Mouse (Mus musculus) limb, embryonic 11.5 days (tissue): Measurements from ENCODE around the gene Gm21969. TPM values are rescaled to one million over a fixed set of nuclear protein-coding genes. Genes with fewer than 3 reads are reported as not detected.

ENCODE experiments used
- ATAC-seq: fragments of 200-750 bp; cut with Nextera tagmentation; 2 replicates; pipeline ENCODE4 v1.8.0; 2017; ENCODE audit warnings: low read depth; ENCODE audit not compliant: insufficient number of reproducible peaks, low FRiP score, low TSS enrichment
- DNase-seq: peaks from one replicate; pipeline ENCODE4 v3.0.0-alpha.2; 2015; ENCODE audit warnings: low spot score
- H3K27ac ChIP-seq: fragments of 300-500 bp; sonication (generic); replicated peaks from 2 replicates; pipeline ENCODE4 v1.5.1; 2014; ENCODE audit warnings: low read depth, mild to moderate bottlenecking, low read length
- H3K27me3 ChIP-seq: fragments of 300-500 bp; sonication (generic); 2 replicates; pipeline ENCODE4 v1.6.1; 2014; ENCODE audit warnings: mild to moderate bottlenecking, low read length, mixed read lengths; ENCODE audit not compliant: control insufficient read depth, insufficient read depth
- H3K36me3 ChIP-seq: fragments of 300-500 bp; sonication (generic); 2 replicates; pipeline ENCODE4 v1.6.1; 2014; ENCODE audit warnings: mild to moderate bottlenecking, low read length, moderate library complexity, mixed read lengths; ENCODE audit not compliant: control insufficient read depth, insufficient read depth
- H3K4me1 ChIP-seq: fragments of 300-500 bp; sonication (generic); 2 replicates; pipeline ENCODE4 v1.6.1; 2014; ENCODE audit warnings: low read length, mixed read lengths; ENCODE audit not compliant: control insufficient read depth, insufficient read depth
- H3K4me2 ChIP-seq: fragments of 300-500 bp; sonication (generic); 2 replicates; pipeline ENCODE4 v1.6.1; 2014; ENCODE audit warnings: low read depth, mild to moderate bottlenecking, moderate library complexity; ENCODE audit not compliant: severe bottlenecking
- H3K4me3 ChIP-seq: fragments of 300-500 bp; sonication (generic); 2 replicates; pipeline ENCODE4 v1.5.1; 2014; ENCODE audit warnings: low read depth, low read length
- H3K9ac ChIP-seq: fragments of 300-500 bp; sonication (generic); 2 replicates; pipeline ENCODE4 v1.6.1; 2014; ENCODE audit warnings: mild to moderate bottlenecking, low read length
- H3K9me3 ChIP-seq: fragments of 300-500 bp; sonication (generic); 2 replicates; pipeline ENCODE4 v1.6.1; 2016; ENCODE audit warnings: low read length; ENCODE audit not compliant: control insufficient read depth
- WGBS: fragments of 180-500 bp; shearing (Covaris S2); extraction: QIAGEN DNeasy Blood & Tissue Kit; methylation state at CpG from one replicate; pipeline ENCODE4 v1.1.7; 2014; 5-methylcytosine and 5-hydroxymethylcytosine counted together
- polyA plus RNA-seq: library from polyadenylated mRNA; unstranded; fragments of >200 nt; fragmentation: Nextera tagmentation; extraction: Ambion mirVana; gene quantifications from 2 replicates; pipeline ENCODE4 v1.2.1, GENCODE M21; 2014

Gene Gm21969
- polyA plus RNA-seq, 1 experiment from 2014 or later: not detected

DNA sequence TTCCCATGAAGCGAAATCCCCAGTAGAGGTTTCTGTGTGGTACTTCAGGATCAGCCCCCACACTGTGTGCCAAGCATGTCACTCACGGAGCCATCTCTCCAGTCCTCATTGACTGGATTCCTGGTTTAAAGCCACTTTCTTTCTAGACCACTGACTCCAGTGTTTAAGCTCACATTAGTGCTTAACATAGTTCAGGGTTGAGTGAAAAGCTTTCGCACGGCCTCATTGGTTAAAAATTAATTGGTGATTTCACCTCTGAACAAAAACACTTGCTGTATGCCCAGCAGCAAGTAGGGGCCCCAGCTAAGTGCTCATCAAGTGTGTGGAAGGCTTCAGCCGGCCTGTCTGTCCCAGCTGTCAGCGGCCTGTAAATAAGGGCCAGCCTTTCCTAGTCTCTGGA is 64.6 kb downstream of the Gm21969 start:
- no peaks in the 10 kb centered on the region for H3K27me3 ChIP-seq

DNA sequence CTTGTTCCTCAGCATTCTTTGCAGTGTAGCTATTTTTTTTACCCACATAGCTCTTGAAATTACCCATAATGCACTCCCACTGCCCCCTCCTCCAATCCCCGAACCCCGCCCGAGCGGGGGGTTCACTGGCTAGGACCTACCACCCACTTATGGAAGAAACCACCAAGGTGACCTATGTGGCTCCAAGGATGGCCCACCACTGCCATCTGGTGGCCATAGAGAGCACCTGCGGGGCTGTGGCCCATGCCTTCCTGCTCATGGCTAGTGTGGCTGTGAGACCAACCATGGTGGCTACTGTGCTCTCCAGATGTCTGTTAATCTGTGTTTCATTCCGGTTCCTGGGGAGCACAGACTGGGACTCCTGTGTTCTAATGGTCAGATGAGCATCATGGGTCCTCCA is 66.9 kb downstream of the Gm21969 start:
- Histone ChIP-seq H3K27me3 (no peaks in the 10 kb centered on the region), H3K4me2 (no peak overlapping the region), H3K9me3 (no peaks in the 10 kb centered on the region), H3K4me3 (no peak overlapping the region), H3K9ac (no peak overlapping the region), H3K4me1 (no peaks in the 10 kb centered on the region), H3K36me3 (no peaks in the 10 kb centered on the region), H3K27ac (no peak overlapping the region)
- ATAC-seq: no peak
- peak; percentile 81 for DNase-seq
- WGBS: 17% methylated on average over 6 of the region's 6 CpGs

More for the DNA sequence above, 64.6 kb downstream of the Gm21969 start:
- no peak for ATAC-seq
- 71% methylated on average over 6 of the region's 6 CpGs for WGBS
- DNase-seq: no peak
- Histone ChIP-seq H3K9ac (no peak overlapping the region), H3K4me2 (no peak overlapping the region), H3K4me3 (no peak overlapping the region), H3K27ac (no peak overlapping the region), H3K9me3 (no peaks in the 10 kb centered on the region), H3K4me1 (no peaks in the 10 kb centered on the region), H3K36me3 (no peaks in the 10 kb centered on the region)

GRCm38 (mm10) chr4:139675696-139676095 is 72.7 kb downstream of the Gm21969 start:
- H3K9ac ChIP-seq: no peak overlapping the region
- no peak overlapping the region for H3K27ac ChIP-seq
- no peaks in the 10 kb centered on the region for H3K4me1 ChIP-seq
- ATAC-seq: no peak
- peaks cover 3% of the 10 kb centered on the region; the same call in 1 of the 2 replicates for H3K27me3 ChIP-seq
- no peaks in the 10 kb centered on the region for H3K36me3 ChIP-seq
- DNase-seq: no peak
- WGBS: 17% methylated on average over 9 of the region's 9 CpGs
- H3K4me2 ChIP-seq: no peak overlapping the region
- H3K4me3 ChIP-seq: no peak overlapping the region
- H3K9me3 ChIP-seq: no peaks in the 10 kb centered on the region; the same call in 1 of the 2 replicates

DNA sequence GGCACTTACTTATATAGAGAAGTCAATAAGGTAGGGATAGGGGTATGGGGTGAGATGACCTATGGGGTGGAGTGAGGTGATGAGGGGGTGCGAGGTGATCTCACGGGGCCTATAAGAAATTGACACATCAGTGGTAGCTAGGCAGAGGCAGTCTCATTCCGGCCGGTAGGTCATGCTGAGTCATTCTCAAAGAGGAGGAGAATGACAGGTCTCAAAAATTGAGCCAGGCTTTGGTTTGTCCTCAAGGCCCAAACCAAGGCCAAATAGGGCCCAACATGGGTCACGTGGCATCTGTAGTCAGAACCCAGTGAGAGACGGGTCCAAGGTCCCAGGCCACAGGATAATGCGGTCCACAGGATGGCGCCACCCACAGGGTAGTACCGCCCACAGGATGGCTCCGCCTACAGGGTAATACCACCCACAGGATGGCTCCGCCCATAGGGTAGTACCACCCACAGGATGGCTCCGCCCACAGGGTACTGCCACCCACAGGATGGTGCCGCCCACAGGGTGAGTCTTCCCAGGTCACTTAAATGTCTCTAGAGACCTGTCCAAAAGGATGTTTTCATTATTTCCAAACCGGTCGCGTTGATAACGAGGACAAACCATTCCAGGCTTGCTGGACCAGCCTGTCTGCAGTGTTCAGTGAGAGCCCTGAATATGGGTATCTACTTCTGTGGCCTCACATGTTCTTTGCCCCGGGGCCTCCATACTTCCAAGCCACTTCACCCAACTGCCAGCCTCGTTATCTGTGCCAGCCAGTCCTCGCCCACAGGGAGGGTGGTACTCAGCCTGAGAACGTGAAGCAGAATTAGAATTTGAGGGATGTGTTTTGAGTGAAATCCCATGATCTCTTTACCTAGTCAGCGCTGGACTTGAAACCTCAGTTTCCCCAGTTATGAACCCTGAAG is 81.0 kb downstream of the Gm21969 start:
- no peak for DNase-seq
- Histone ChIP-seq H3K9ac (no peak overlapping the region), H3K4me3 (no peak overlapping the region), H3K9me3 (no peaks in the 10 kb centered on the region; the same call in 1 of the 2 replicates), H3K27ac (no peak overlapping the region), H3K4me2 (no peak overlapping the region), H3K4me1 (no peaks in the 10 kb centered on the region), H3K36me3 (no peaks in the 10 kb centered on the region), H3K27me3 (no peaks in the 10 kb centered on the region)
- no peak for ATAC-seq
- 75% methylated on average over 22 of the region's 22 CpGs for WGBS

DNA sequence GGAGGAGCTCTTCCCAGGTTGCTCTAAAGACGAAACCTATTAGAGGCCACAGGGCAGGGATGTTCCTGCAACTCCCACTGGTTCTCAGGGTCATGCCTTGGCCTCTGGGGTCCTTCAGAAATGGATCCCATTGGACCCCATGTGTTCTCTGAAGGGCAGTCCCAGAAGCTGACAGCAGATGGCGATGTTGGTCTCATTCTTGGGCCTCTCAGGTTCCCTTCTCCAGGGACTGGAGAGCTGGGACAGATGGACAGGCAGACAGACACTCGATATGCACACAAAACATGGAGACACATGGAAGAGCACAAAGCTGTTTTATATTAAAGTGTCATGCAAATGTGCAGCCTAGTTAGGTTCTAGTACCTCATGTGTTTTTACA is 81.6 kb downstream of the Gm21969 start:
- no peak overlapping the region for H3K4me2 ChIP-seq
- ATAC-seq: no peak
- H3K9ac ChIP-seq: no peak overlapping the region
- no peak overlapping the region for H3K27ac ChIP-seq
- no peaks in the 10 kb centered on the region for H3K36me3 ChIP-seq
- no peaks in the 10 kb centered on the region; the same call in 1 of the 2 replicates for H3K9me3 ChIP-seq
- peak; percentile 85 for DNase-seq
- H3K4me1 ChIP-seq: no peaks in the 10 kb centered on the region
- no peaks in the 10 kb centered on the region for H3K27me3 ChIP-seq
- no peak overlapping the region for H3K4me3 ChIP-seq
- WGBS: 13% methylated on average over 3 of the region's 3 CpGs

DNA sequence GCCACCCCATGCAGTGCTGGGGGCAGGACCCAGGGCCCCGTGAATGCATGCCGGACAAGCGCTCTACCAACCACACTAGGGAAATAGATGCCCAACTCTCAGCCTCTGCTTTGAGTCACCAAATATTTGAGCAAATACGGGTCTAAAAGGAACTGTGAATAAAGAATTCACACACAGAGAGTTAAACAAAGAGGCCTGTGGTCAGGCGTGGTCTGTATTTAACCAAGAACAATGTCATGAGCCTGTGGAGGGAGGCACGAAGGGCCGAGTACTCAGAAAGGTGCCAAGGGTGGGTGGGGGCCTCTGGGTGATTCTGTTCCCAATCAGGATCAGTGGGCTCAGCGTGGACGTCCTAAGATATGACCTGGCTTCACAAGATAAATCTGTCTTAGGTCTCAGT is 85.1 kb downstream of the Gm21969 start:
- 0 out of 2 replicates have a peak, but pooled peaks cover 4% of the 10 kb centered on the region for H3K27me3 ChIP-seq
- H3K27ac ChIP-seq: no peak overlapping the region
- no peak overlapping the region for H3K4me2 ChIP-seq
- DNase-seq (no peak), ATAC-seq (no peak)
- H3K4me1 ChIP-seq: no peaks in the 10 kb centered on the region
- H3K9ac ChIP-seq: no peak overlapping the region
- H3K36me3 ChIP-seq: no peaks in the 10 kb centered on the region
- no peaks in the 10 kb centered on the region for H3K9me3 ChIP-seq
- WGBS: 77% methylated on average over 9 of the region's 9 CpGs
- H3K4me3 ChIP-seq: no peak overlapping the region

DNA sequence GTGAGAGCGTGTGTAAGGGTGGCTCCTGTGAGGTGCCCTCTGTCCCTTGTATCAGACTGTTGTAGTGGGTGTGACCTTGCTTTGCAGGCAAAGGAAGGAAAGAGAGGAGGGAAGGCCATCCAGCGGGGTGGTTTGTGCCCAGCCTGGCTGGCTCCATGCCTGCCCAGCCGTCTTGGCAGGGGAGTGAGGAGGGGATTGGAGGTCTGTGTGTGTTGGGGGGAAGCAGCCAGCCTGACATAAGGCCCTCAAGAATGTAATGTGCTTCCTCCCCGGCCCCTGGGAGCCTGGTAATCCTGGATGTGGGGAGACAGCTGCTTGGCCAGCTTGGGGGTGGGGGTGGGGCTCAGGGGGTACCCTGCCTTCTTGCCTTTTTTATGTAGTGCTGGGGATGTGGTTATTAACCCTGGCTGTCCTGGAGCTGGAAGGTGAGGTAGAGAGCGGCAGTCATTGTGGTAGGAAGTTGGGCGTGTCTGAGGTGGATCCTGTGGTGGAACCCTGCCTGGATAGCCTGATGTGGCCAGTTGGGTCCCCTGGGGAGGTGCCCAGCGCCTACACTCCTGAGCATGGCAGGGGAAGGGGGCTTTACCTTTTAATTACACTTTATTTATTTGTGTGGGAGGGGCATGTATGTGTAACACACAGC is 86.8 kb downstream of the Gm21969 start:
- Histone ChIP-seq H3K4me2 (no peak overlapping the region), H3K36me3 (no peaks in the 10 kb centered on the region), H3K9ac (no peak overlapping the region), H3K9me3 (no peaks in the 10 kb centered on the region), H3K27ac (no peak overlapping the region), H3K4me1 (no peaks in the 10 kb centered on the region), H3K4me3 (no peak overlapping the region), H3K27me3 (0 out of 2 replicates have a peak, but pooled peaks cover 4% of the 10 kb centered on the region)
- DNase-seq (no peak), ATAC-seq (no peak)
- 32% methylated on average over 7 of the region's 7 CpGs for WGBS

DNA sequence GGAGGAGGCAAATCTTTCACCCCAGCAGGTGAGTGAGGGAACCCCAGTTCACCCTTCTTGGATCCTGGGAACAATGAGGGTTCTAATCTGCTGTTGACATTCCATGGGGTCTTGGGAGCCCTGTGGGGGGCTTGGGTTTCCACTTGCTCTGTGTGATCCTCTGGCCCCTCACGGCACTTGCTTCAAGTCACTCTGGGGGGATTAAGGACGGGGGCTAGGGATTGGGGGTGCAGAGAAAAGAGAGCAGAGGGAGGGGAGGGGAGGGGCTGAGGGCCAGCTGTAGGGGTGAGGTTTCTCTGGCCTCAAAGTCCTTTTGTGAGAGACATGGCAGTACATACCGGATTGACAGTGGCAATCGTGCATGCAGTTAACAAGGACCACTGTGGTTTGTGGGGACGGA is 90.3 kb downstream of the Gm21969 start:
- 49% methylated on average over 5 of the region's 5 CpGs for WGBS
- Histone ChIP-seq H3K9ac (no peak overlapping the region), H3K27ac (no peak overlapping the region), H3K4me2 (no peak overlapping the region), H3K9me3 (no peaks in the 10 kb centered on the region), H3K27me3 (0 out of 2 replicates have a peak, but pooled peaks cover 4% of the 10 kb centered on the region), H3K36me3 (no peaks in the 10 kb centered on the region), H3K4me3 (no peak overlapping the region), H3K4me1 (0 out of 2 replicates have a peak, but pooled peaks cover 5% of the 10 kb centered on the region)
- ATAC-seq: no peak
- no peak for DNase-seq
